Mouse (Mus musculus) kidney, embryonic 16.5 days (tissue): ENCODE measurements at regions not wholly inside any gene's neighbourhood (a gene's known extent, or its start where the extent isn't known, plus 50 kb on each side); places are given as distances from the start of the nearest gene placed in this dataset.

Source experiments
- ATAC-seq: fragments of 200-750 bp; cut with Nextera tagmentation; 2 replicates; pipeline ENCODE4 v1.8.0; 2017; ENCODE audit warnings: moderate TSS enrichment; ENCODE audit not compliant: low FRiP score, low TSS enrichment
- H3K27ac ChIP-seq: fragments of 300-500 bp; sonication (generic); 2 replicates; pipeline ENCODE4 v1.5.1; 2014; ENCODE audit warnings: low read length
- H3K27me3 ChIP-seq: fragments of 300-500 bp; sonication (generic); 2 replicates; pipeline ENCODE4 v1.6.1; 2014; ENCODE audit warnings: low read length, control low read depth, mixed read lengths; ENCODE audit not compliant: insufficient read depth
- H3K36me3 ChIP-seq: fragments of 300-500 bp; sonication (generic); 2 replicates; pipeline ENCODE4 v1.6.1; 2014; ENCODE audit warnings: low read length, control low read depth, mixed read lengths; ENCODE audit not compliant: insufficient read depth
- H3K4me1 ChIP-seq: fragments of 300-500 bp; sonication (generic); 2 replicates; pipeline ENCODE4 v1.6.1; 2014; ENCODE audit warnings: low read length, control low read depth, mixed read lengths; ENCODE audit not compliant: insufficient read depth
- H3K4me2 ChIP-seq: fragments of 300-500 bp; sonication (generic); replicated peaks from 2 replicates; pipeline ENCODE4 v1.6.1; 2014; ENCODE audit warnings: low read depth, low read length
- H3K4me3 ChIP-seq: fragments of 300-500 bp; sonication (generic); 2 replicates; pipeline ENCODE4 v1.5.1; 2014; ENCODE audit warnings: mild to moderate bottlenecking, low read length
- H3K9ac ChIP-seq: fragments of 300-500 bp; sonication (generic); replicated peaks from 2 replicates; pipeline ENCODE4 v1.6.1; 2014; ENCODE audit warnings: low read length
- H3K9me3 ChIP-seq: fragments of 300-500 bp; sonication (generic); 2 replicates; pipeline ENCODE4 v1.6.1; 2016; ENCODE audit warnings: low read length, control low read depth
- WGBS: fragments of 180-500 bp; shearing (Covaris S2); extraction: QIAGEN DNeasy Blood & Tissue Kit; methylation state at CpG from one replicate; pipeline ENCODE4 v1.1.7; 2014; 5-methylcytosine and 5-hydroxymethylcytosine counted together

- Histone ChIP-seq H3K9ac (no peak overlapping the region), H3K4me1 (peaks cover 3% of the 10 kb centered on the region; the same call in 1 of the 2 replicates), H3K27me3 (no peaks in the 10 kb centered on the region), H3K36me3 (no peaks in the 10 kb centered on the region), H3K4me3 (no peak overlapping the region), H3K9me3 (no peaks in the 10 kb centered on the region), H3K27ac (no peak overlapping the region), H3K4me2 (no peak overlapping the region)
- ATAC-seq, result no peak
- WGBS, result 83% methylated on average over 11 of the region's 11 CpGs
These were observed 82.2 kb downstream of the Diras2 start for GRCm38 (mm10) chr13:52448902-52449301.

GRCm38 (mm10) chr13:52451486-52451885 is 79.6 kb downstream of the Diras2 start:
- Histone ChIP-seq H3K9me3 (no peaks in the 10 kb centered on the region), H3K36me3 (no peaks in the 10 kb centered on the region), H3K27me3 (no peaks in the 10 kb centered on the region), H3K4me1 (peaks cover 3% of the 10 kb centered on the region; the same call in 1 of the 2 replicates), H3K9ac (no peak overlapping the region), H3K4me2 (no peak overlapping the region), H3K27ac (no peak overlapping the region), H3K4me3 (no peak overlapping the region)
- ATAC-seq, result no peak
- WGBS, result 60% methylated on average over 9 of the region's 9 CpGs

DNA sequence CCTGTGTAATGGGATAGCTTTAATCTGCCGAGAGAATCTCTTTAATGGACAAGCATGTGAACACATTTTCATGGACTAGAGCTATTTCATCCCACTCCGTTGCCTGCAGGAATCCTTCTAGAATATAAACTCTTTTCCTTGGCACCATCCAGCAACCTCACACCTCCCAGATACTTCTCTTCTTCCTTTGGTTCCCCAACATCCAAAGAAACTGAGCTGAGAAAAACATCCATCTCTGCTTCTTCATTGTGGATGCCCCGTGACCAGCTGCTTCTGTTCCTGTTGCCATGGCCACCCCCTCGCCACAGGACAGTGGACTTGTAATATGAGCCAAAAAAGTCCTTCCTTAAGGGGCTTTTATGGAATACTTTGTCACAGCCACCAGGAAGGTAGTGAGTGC is 78.8 kb downstream of the Diras2 start:
- 28% methylated on average over 4 of the region's 4 CpGs for WGBS
- Histone ChIP-seq H3K4me1 (peaks cover 3% of the 10 kb centered on the region; the same call in 1 of the 2 replicates), H3K4me3 (no peak overlapping the region), H3K27ac (no peak overlapping the region), H3K36me3 (no peaks in the 10 kb centered on the region), H3K4me2 (no peak overlapping the region), H3K27me3 (no peaks in the 10 kb centered on the region), H3K9ac (no peak overlapping the region), H3K9me3 (no peaks in the 10 kb centered on the region)
- no peak for ATAC-seq
